Mouse (Mus musculus) G1E-ER4 (cell line): Measurements from ENCODE around the gene Klhl35. TPM values are rescaled to one million over a fixed set of nuclear protein-coding genes. Genes with fewer than 3 reads are reported as not detected.

ENCODE experiments used
- GATA1 ChIP-seq: IDR thresholded peaks from one replicate; pipeline ENCODE4 v1.8.0; 2012; ENCODE audit warnings: low read length, inconsistent platforms
- polyA plus RNA-seq: library from polyadenylated mRNA; stranded (reverse); fragments of >175 nt; gene quantifications from 2 replicates; pipeline ENCODE4 v1.2.3, GENCODE M21; 2012

Klhl35 gene
- polyA plus RNA-seq, 1 experiment: not detected

- TF ChIP-seq GATA1: no peak
Measured at GRCm38 (mm10) chr7:99473638-99474407, 8.0 kb downstream of the Klhl35 start.

- no peak for TF ChIP-seq GATA1
Measured at GRCm38 (mm10) chr7:99474836-99475561, 9.2 kb downstream of the Klhl35 start.

GRCm38 (mm10) chr7:99475562-99475911 lies 9.7 kb downstream of the Klhl35 start:
- no peak for TF ChIP-seq GATA1

DNA sequence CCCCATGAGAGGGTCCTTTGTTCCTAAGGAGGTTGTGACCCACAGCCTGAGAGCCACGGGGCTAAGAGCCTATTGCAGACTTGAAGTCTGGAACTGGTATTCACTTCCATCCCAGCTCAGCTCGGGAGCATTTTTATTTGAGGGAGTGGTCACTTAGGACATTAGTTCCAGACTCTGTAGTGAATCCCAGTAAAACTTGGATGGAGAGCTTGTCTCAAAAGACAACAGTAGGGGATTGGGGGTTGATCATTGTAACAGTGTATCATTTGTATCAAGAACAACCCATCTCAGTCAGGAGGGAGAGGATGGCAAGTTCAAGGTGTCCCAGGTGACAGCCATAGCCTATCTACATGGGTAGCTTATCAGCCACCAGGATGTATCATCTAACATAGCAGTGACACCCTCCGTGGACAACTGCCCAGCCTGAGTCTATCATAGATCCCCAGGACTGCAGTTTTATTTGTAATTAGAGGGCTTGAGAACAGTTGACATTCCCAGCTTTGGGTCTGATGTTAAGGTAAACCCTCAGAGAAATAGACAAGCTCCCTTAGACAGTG lies 10.8 kb downstream of the Klhl35 start:
- TF ChIP-seq GATA1: no peak

GRCm38 (mm10) chr7:99477235-99477634 lies 11.4 kb downstream of the Klhl35 start:
- no peak for TF ChIP-seq GATA1

DNA sequence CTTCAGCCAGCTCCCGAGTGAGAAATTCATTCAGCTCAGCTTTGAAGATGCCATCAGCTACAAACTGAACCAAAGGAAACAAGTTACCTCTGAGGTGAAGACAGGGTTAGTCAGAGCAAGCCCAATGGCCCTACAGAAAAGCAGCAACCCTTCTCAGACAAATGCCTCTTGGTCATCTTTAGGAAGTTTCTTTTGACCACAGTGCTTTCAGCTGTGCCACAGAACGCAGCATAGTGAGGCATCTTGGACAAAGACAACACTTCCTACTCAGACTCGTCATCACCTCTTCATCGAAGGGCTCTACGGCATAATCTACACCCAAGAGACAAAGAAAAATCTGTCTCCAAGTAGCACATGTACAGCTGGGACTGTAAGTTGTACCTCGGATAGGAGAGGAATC lies 16.8 kb downstream of the Klhl35 start:
- no peak for TF ChIP-seq GATA1

DNA sequence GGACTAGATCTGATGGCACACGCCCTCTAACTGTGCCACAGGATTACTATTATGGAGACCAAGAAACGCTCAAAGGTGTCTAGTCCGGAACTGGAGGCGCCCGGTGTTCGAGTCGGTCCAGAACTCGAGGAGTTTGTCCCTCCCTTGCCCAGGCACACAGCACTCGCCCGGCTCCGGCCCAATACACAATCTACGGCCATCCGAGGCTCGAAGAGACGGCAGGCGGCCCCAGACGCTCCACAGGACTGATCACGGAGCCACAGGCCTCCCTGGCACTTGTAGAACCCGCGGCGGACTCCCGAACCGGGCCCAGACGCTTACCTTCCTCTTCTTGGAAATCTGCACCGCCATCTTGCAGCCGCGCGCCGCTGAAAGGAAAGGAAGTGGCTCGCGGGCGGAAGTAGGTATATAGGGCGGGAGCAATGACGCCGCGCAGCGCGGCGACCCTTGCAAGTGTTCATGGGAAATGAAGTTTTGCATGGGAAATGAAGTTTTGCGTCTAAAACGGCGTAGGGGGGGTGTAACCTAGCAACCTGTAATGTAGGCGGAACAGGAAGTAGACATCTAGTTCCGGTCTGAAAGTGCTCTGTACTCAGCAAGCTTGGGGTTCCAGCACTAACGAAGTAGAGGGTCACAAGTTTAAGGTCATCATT lies 17.6 kb downstream of the Klhl35 start, which contains the start of gene Rps3:
Gene Rps3 (minus strand): TSS at position 468 of the 653 bp plus-strand sequence.
- TF ChIP-seq GATA1: no peak

- TF ChIP-seq GATA1: no peak
Measured at GRCm38 (mm10) chr7:99483924-99484319, 18.1 kb downstream of the Klhl35 start.

DNA sequence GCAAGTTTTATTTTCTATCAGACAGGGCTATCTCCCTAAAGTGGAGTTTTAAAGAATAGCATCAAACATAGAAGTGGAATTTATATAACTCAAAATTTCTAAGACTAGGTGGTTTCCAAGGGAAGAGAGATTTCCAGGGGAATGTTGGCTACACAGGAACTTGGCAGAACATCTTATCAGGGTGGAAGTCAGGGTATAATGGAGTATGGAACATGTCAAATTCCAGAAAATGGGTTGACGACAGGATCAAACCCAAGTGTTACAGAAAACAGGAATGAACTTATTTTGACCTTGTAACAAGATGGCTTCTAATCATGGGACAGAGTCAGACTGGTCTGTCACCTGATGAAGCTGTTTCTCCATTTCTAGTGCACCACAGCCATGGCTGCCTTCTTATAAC lies 18.9 kb downstream of the Klhl35 start:
- TF ChIP-seq GATA1: no peak

- TF ChIP-seq GATA1: no peak
Measured at GRCm38 (mm10) chr7:99489708-99490107, 23.9 kb downstream of the Klhl35 start.

- TF ChIP-seq GATA1: no peak
Measured at GRCm38 (mm10) chr7:99499128-99499527, 33.3 kb downstream of the Klhl35 start.

- no peak for TF ChIP-seq GATA1
Measured at GRCm38 (mm10) chr7:99500201-99500600, 34.4 kb downstream of the Klhl35 start.

DNA sequence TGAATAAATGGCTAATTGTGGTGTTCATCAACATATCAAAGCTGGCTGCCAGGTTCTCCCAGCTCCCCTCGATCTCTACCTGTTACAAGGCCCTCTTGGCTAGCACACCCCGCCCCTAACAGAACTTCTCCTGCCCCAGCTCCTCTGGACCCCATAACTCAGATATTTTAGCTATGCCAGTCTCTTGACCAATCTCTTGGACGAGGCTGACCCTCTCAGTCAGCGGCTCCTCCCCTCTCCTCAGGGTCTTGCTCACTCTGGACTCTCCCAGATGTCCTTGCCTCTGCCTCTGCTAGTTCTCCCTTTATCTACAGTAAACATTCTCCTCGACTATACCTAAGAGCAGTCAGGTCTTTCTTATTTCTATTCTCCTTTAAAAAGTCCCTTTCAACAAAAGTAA lies 34.9 kb downstream of the Klhl35 start:
- TF ChIP-seq GATA1: no peak

DNA sequence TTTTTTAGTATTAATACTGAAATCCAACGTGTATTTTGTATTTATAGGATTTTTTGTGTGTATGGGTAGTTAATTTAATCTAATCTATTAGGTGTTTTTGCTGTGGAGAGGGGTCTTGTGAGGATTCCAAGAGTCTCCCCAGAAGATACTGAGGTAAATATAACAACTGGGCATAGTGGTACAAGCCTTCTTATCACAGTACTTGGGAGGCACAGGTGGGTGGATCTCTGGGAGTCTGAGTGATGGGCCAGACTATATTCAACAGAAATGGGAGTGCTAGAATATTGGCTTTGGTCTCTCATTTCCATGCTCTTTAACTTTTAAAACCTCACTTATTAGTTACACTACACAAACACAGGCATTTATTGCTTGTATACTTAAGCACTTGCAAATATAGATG lies 35.3 kb downstream of the Klhl35 start:
- no peak for TF ChIP-seq GATA1

DNA sequence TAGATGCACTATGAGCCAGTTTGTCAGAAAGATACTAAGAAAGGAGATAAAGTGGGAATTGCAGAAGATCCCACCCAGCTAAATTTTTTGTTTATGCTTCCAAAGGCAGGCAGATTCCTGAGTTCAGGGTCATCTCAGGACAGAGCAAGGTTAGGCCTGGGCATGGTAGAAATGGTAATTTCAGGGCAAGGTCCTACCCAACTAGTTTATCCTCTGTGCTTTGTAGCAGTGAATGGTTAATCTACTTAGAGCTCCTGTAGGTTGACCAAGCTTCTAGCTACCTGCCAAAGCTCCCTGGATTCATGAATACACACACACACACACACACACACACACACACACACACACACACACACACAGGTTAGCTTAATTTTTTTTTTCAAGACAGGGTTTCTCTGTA lies 38.8 kb downstream of the Klhl35 start:
- no peak for TF ChIP-seq GATA1

- no peak for TF ChIP-seq GATA1
Measured at GRCm38 (mm10) chr7:99510087-99510501, 44.3 kb downstream of the Klhl35 start.
